ENCODE assay signal across 9 mouse cellular contexts in genomic region chr15:99416957-99417356, GRCm38 (mm10). TPM values are rescaled to one million over a fixed set of nuclear protein-coding genes. Genes with fewer than 3 reads are reported as not detected.
DNase-seq lines count a peak whose midpoint lies in the region; ATAC-seq and TF ChIP-seq lines count a peak whose summit lies in the region.
"Had no signal": no experiment of that assay in that cellular context is flagged by ENCODE, and none has a peak within 500 bp of the region (broad histone marks: within the 10 kb centered on the region; RNA-seq: fewer than 3 reads in every experiment).

No protein-coding gene starts in this region.

- 32% methylated on average over 4 of the region's 4 CpGs for WGBS in kidney, embryonic 16.5 days
- WGBS in midbrain, embryonic 10.5 days, result 44% methylated on average over 4 of the region's 4 CpGs
- WGBS in midbrain, postnatal 0 days, result 29% methylated on average over 4 of the region's 4 CpGs
- WGBS in liver, embryonic 16.5 days (ENCODE audit: insufficient replicate concordance), result 24% methylated on average over 4 of the region's 4 CpGs

- H3K9me3 ChIP-seq in kidney, embryonic 16.5 days (ENCODE audit: low read length), result no peaks in the 10 kb centered on the region
- no peaks in the 10 kb centered on the region for H3K9me3 ChIP-seq in midbrain, embryonic 10.5 days (replicated peaks)
- H3K9me3 ChIP-seq in midbrain, postnatal 0 days (ENCODE audit: low read length), result no peaks in the 10 kb centered on the region
- H3K9me3 ChIP-seq in liver, embryonic 16.5 days (replicated peaks; ENCODE audit: control insufficient read depth, low read length), result no peaks in the 10 kb centered on the region
- H3K9me3 ChIP-seq: embryonic facial prominence, embryonic 13.5 days had no signal

- intact Hi-C loops in heart, postnatal 36 days (cut with DNase I), result loop anchor here (1.0 kb wide), 1 partner anchor 54 kb away; no protein-coding TSS in a partner anchor

- H3K27me3 ChIP-seq in kidney, embryonic 16.5 days (ENCODE audit: insufficient read depth, low read length), result no peaks in the 10 kb centered on the region
- H3K27me3 ChIP-seq in midbrain, embryonic 10.5 days (ENCODE audit: low read depth, poor library complexity, severe bottlenecking), result no peaks in the 10 kb centered on the region
- H3K27me3 ChIP-seq in midbrain, postnatal 0 days (ENCODE audit: insufficient read depth, low read length), result no peaks in the 10 kb centered on the region
- no peaks in the 10 kb centered on the region for H3K27me3 ChIP-seq in liver, embryonic 16.5 days (ENCODE audit: control insufficient read depth, insufficient read depth, low read depth, low read length)
- H3K27me3 ChIP-seq: embryonic facial prominence, embryonic 13.5 days had no signal

- H3K9ac ChIP-seq in kidney, embryonic 16.5 days (replicated peaks; ENCODE audit: low read length), result no peak overlapping the region
- H3K9ac ChIP-seq in midbrain, postnatal 0 days (replicated peaks; ENCODE audit: low read length, poor library complexity, severe bottlenecking), result no peak overlapping the region
- H3K9ac ChIP-seq in liver, embryonic 16.5 days (ENCODE audit: low read depth, low read length), result no peak overlapping the region
- H3K9ac ChIP-seq: embryonic facial prominence, embryonic 13.5 days had no signal

- no peak for TF ChIP-seq CTCF in midbrain, postnatal 0 days (IDR thresholded peaks at IDR 0.05)

- peaks cover 32% of the 10 kb centered on the region for H3K4me1 ChIP-seq in kidney, embryonic 16.5 days (ENCODE audit: insufficient read depth, low read length)
- peaks cover 27% of the 10 kb centered on the region for H3K4me1 ChIP-seq in midbrain, embryonic 10.5 days
- H3K4me1 ChIP-seq in midbrain, postnatal 0 days (ENCODE audit: insufficient read depth, low read length), result peaks cover 10% of the 10 kb centered on the region; the same call in 1 of the 2 replicates
- H3K4me1 ChIP-seq in liver, embryonic 16.5 days (ENCODE audit: control insufficient read depth, low read depth, low read length), result peaks cover 15% of the 10 kb centered on the region

- no peak for ATAC-seq in kidney, embryonic 16.5 days (ENCODE audit: low FRiP score, low TSS enrichment)
- no peak for ATAC-seq in midbrain, postnatal 0 days (ENCODE audit: low FRiP score)
- no peak for ATAC-seq in liver, embryonic 16.5 days (ENCODE audit: low read depth)

- 0 out of 2 replicates have a peak overlapping the region, but pooled peaks have one; percentile 11 for H3K4me2 ChIP-seq in kidney, embryonic 16.5 days (replicated peaks; ENCODE audit: low read depth, low read length)
- no peak overlapping the region for H3K4me2 ChIP-seq in midbrain, postnatal 0 days (ENCODE audit: low read depth, low read length, poor library complexity, severe bottlenecking)
- peak overlapping the region; percentile 5; the same call in 1 of the 2 replicates for H3K4me2 ChIP-seq in liver, embryonic 16.5 days (ENCODE audit: low read depth, low read length)
- H3K4me2 ChIP-seq: embryonic facial prominence, embryonic 13.5 days had no signal

- H3K4me3 ChIP-seq in kidney, embryonic 16.5 days (ENCODE audit: low read length), result no peak overlapping the region
- H3K4me3 ChIP-seq in midbrain, embryonic 10.5 days, result no peak overlapping the region
- no peak overlapping the region for H3K4me3 ChIP-seq in midbrain, postnatal 0 days (ENCODE audit: low read depth, low read length)
- no peak overlapping the region for H3K4me3 ChIP-seq in liver, embryonic 16.5 days (ENCODE audit: low read depth, low read length)

- DNase-seq in heart, adult 11 months, result peak; percentile 92
- DNase-seq in heart, postnatal 36 days, result no peak
- no peak for DNase-seq in kidney, adult 11 months
- no peak for DNase-seq in midbrain, embryonic 10.5 days (ENCODE audit: low spot score)
- DNase-seq in midbrain, postnatal 0 days (ENCODE audit: low spot score), result no peak
- DNase-seq in frontal cortex, adult 2 months (ENCODE audit: extremely low spot score in 1 of 2, low spot score in 1 of 2), result no peak

- no peak overlapping the region for H3K27ac ChIP-seq in kidney, embryonic 16.5 days (ENCODE audit: low read length)
- 0 out of 2 replicates have a peak overlapping the region, but pooled peaks have one; percentile 38 for H3K27ac ChIP-seq in midbrain, embryonic 10.5 days (replicated peaks)
- no peak overlapping the region for H3K27ac ChIP-seq in midbrain, postnatal 0 days (ENCODE audit: low read depth, low read length)
- no peak overlapping the region for H3K27ac ChIP-seq in liver, embryonic 16.5 days (ENCODE audit: low read length)
- H3K27ac ChIP-seq: embryonic facial prominence, embryonic 13.5 days had no signal

- 0 out of 2 replicates have a peak, but pooled peaks cover 1% of the 10 kb centered on the region for H3K36me3 ChIP-seq in kidney, embryonic 16.5 days (ENCODE audit: insufficient read depth, low read length)
- H3K36me3 ChIP-seq in midbrain, embryonic 10.5 days, result peaks cover 6% of the 10 kb centered on the region
- 0 out of 2 replicates have a peak, but pooled peaks cover 3% of the 10 kb centered on the region for H3K36me3 ChIP-seq in midbrain, postnatal 0 days (ENCODE audit: insufficient read depth, low read length)
- H3K36me3 ChIP-seq in liver, embryonic 16.5 days (ENCODE audit: control insufficient read depth, insufficient read depth), result no peaks in the 10 kb centered on the region

RNA-seq across cellular contexts. Expression of gene Tmbim6, which starts 24.3 kb away (rescaled TPM):
- 100 to 1,000 TPM; 233 to 243 TPM for total RNA-seq in heart, postnatal 36 days (2021)
- 634 and 653 TPM in 2 replicates for polyA plus RNA-seq in kidney, embryonic 16.5 days (2015; fragmentation: Nextera tagmentation; extraction: Ambion mirVana)
- 288 and 305 TPM in 2 replicates for polyA plus RNA-seq in midbrain, embryonic 10.5 days (2016; fragmentation: Nextera tagmentation; extraction: Ambion mirVana)
- 270 and 327 TPM in 2 replicates for total RNA-seq in midbrain, postnatal 0 days (2014; rRNA removed)
- 327 and 348 TPM in 2 replicates for polyA plus RNA-seq in midbrain, postnatal 0 days (2015; fragmentation: Nextera tagmentation; extraction: Ambion mirVana)
- polyA plus RNA-seq in liver, embryonic 16.5 days (2015; fragmentation: Nextera tagmentation; extraction: Ambion mirVana), result 309 and 359 TPM in 2 replicates
- 365 and 368 TPM in 2 replicates for polyA plus RNA-seq in frontal cortex, adult 2 months (2012; rRNA removed)

RNA-seq across cellular contexts. Expression of gene Nckap5l, which starts 40.6 kb away (rescaled TPM):
- 1 to 10 TPM; 6.9 to 8.8 TPM for total RNA-seq in heart, postnatal 36 days (2021)
- 9.3 and 10.9 TPM in 2 replicates for polyA plus RNA-seq in kidney, embryonic 16.5 days (2015; fragmentation: Nextera tagmentation; extraction: Ambion mirVana)
- 11.0 and 11.3 TPM in 2 replicates for polyA plus RNA-seq in midbrain, embryonic 10.5 days (2016; fragmentation: Nextera tagmentation; extraction: Ambion mirVana)
- 20.2 and 24.1 TPM in 2 replicates for total RNA-seq in midbrain, postnatal 0 days (2014; rRNA removed)
- 11.4 and 12.2 TPM in 2 replicates for polyA plus RNA-seq in midbrain, postnatal 0 days (2015; fragmentation: Nextera tagmentation; extraction: Ambion mirVana)
- 0.57 and 0.92 TPM in 2 replicates for polyA plus RNA-seq in liver, embryonic 16.5 days (2015; fragmentation: Nextera tagmentation; extraction: Ambion mirVana)
- 14.4 and 14.6 TPM in 2 replicates for polyA plus RNA-seq in frontal cortex, adult 2 months (2012; rRNA removed)

RNA-seq across cellular contexts. Expression of gene Fmnl3, which starts 46.7 kb away (rescaled TPM):
- 10 to 100 TPM; 19.0 to 22.3 TPM for total RNA-seq in heart, postnatal 36 days (2021)
- 27.1 and 29.8 TPM in 2 replicates for polyA plus RNA-seq in kidney, embryonic 16.5 days (2015; fragmentation: Nextera tagmentation; extraction: Ambion mirVana)
- polyA plus RNA-seq in midbrain, embryonic 10.5 days (2016; fragmentation: Nextera tagmentation; extraction: Ambion mirVana), result 10.9 and 12.6 TPM in 2 replicates
- 13.5 and 15.5 TPM in 2 replicates for total RNA-seq in midbrain, postnatal 0 days (2014; rRNA removed)
- polyA plus RNA-seq in midbrain, postnatal 0 days (2015; fragmentation: Nextera tagmentation; extraction: Ambion mirVana), result 8.5 and 9.8 TPM in 2 replicates
- 2.9 and 3.0 TPM in 2 replicates for polyA plus RNA-seq in liver, embryonic 16.5 days (2015; fragmentation: Nextera tagmentation; extraction: Ambion mirVana)
- polyA plus RNA-seq in frontal cortex, adult 2 months (2012; rRNA removed), result 18.5 and 19.9 TPM in 2 replicates

RNA-seq across cellular contexts. Expression of gene Bcdin3d, which starts 57.6 kb away (rescaled TPM):
- 1 to 10 TPM; 3.2 to 3.4 TPM for total RNA-seq in heart, postnatal 36 days (2021)
- 16.8 and 18.2 TPM in 2 replicates for polyA plus RNA-seq in kidney, embryonic 16.5 days (2015; fragmentation: Nextera tagmentation; extraction: Ambion mirVana)
- 21.3 and 22.1 TPM in 2 replicates for polyA plus RNA-seq in midbrain, embryonic 10.5 days (2016; fragmentation: Nextera tagmentation; extraction: Ambion mirVana)
- 11.7 and 12.4 TPM in 2 replicates for total RNA-seq in midbrain, postnatal 0 days (2014; rRNA removed)
- polyA plus RNA-seq in midbrain, postnatal 0 days (2015; fragmentation: Nextera tagmentation; extraction: Ambion mirVana), result 12.6 and 14.6 TPM in 2 replicates
- polyA plus RNA-seq in liver, embryonic 16.5 days (2015; fragmentation: Nextera tagmentation; extraction: Ambion mirVana), result 4.7 and 5.0 TPM in 2 replicates
- 5.7 and 6.8 TPM in 2 replicates for polyA plus RNA-seq in frontal cortex, adult 2 months (2012; rRNA removed)
